In the genomic region with DNA sequence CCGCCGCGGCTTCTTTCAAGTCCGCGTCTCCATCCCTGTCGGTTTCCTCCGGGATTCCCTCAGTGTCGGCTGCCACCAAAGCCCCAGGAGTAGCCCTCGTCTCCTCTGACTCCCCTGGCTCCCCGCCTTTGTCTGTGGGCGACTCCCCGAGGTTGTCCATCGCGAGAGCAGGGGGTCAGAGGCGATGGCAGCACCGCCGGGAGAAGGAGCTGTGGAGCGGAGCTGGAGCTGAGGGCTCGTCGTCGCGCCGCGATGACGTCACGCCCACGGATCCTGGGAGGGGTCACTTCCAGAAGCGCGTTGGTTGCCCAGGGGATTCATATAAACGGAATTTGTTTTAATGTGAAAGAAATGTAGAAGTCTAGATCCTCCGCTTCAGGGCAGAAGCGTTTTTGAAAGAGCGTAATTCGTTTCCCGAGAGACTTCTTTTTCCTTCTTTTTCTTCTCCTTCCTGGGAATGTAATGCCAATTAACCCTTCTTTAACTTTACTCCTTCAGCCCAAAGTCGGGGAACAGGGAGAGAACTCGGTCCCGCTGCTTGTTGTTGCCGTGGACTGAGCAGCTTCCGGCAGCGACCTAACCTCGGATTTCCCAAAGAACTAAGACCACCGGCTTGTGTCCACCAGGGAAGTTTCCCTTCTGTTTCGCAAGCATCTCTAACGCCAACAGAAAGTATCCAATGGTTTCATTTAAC, we compare ENCODE assay signal across 7 mouse cellular contexts. TPM values are rescaled to one million over a fixed set of nuclear protein-coding genes. Genes with fewer than 3 reads are reported as not detected.
DNase-seq lines count a peak whose midpoint lies in the region; ATAC-seq lines count a peak whose summit lies in the region.

No protein-coding gene starts in this region.

- H3K36me3 ChIP-seq in embryonic facial prominence, embryonic 10.5 days (replicated peaks) = peaks cover 30% of the 10 kb centered on the region
- peaks cover 36% of the 10 kb centered on the region for H3K36me3 ChIP-seq in limb, embryonic 10.5 days
- peaks cover 27% of the 10 kb centered on the region for H3K36me3 ChIP-seq in midbrain, embryonic 13.5 days

- WGBS in embryonic facial prominence, embryonic 10.5 days = under 1% methylated on average over 45 of the region's 45 CpGs
- under 1% methylated on average over 45 of the region's 45 CpGs for WGBS in limb, embryonic 10.5 days
- under 1% methylated on average over 45 of the region's 45 CpGs for WGBS in midbrain, embryonic 13.5 days

- H3K4me2 ChIP-seq in midbrain, embryonic 13.5 days (replicated peaks) = peak overlapping the region; percentile 93

- peak; percentile 78 for ATAC-seq in granulocyte monocyte progenitor cell, adult 5-6 weeks (replicated peaks; ENCODE audit: poor library complexity, severe bottlenecking)
- peak; percentile 57 for ATAC-seq in midbrain, embryonic 13.5 days

- H3K4me3 ChIP-seq in embryonic facial prominence, embryonic 10.5 days = peak overlapping the region; percentile 94
- H3K4me3 ChIP-seq in limb, embryonic 10.5 days = peak overlapping the region; percentile 93
- peak overlapping the region; percentile 94 for H3K4me3 ChIP-seq in midbrain, embryonic 13.5 days (replicated peaks)

- H3K9me3 ChIP-seq in embryonic facial prominence, embryonic 10.5 days = no peaks in the 10 kb centered on the region
- no peaks in the 10 kb centered on the region for H3K9me3 ChIP-seq in limb, embryonic 10.5 days (replicated peaks)
- H3K9me3 ChIP-seq in midbrain, embryonic 13.5 days = no peaks in the 10 kb centered on the region

- H3K27me3 ChIP-seq in embryonic facial prominence, embryonic 10.5 days (replicated peaks; ENCODE audit: low read depth, poor library complexity, severe bottlenecking) = no peaks in the 10 kb centered on the region
- no peaks in the 10 kb centered on the region for H3K27me3 ChIP-seq in limb, embryonic 10.5 days (ENCODE audit: low read depth, poor library complexity, severe bottlenecking)
- H3K27me3 ChIP-seq in midbrain, embryonic 13.5 days = no peaks in the 10 kb centered on the region

- H3K27ac ChIP-seq in embryonic facial prominence, embryonic 10.5 days (replicated peaks) = peak overlapping the region; percentile 88
- H3K27ac ChIP-seq in limb, embryonic 10.5 days = peak overlapping the region; percentile 91
- H3K27ac ChIP-seq in midbrain, embryonic 13.5 days = peak overlapping the region; percentile 68

- peak overlapping the region; percentile 90 for H3K9ac ChIP-seq in midbrain, embryonic 13.5 days (replicated peaks)

- DNase-seq in adrenal gland, postnatal 10 days = peak; percentile 98
- DNase-seq in embryonic facial prominence, embryonic 10.5 days (ENCODE audit: low spot score) = peak; percentile 94
- peak; percentile 91 for DNase-seq in kidney, adult 11 months
- peak; percentile 96 for DNase-seq in limb, embryonic 10.5 days (ENCODE audit: low spot score)
- peak; percentile 82 for DNase-seq in spleen, adult 12 weeks (ENCODE audit: low spot score)

- H3K4me1 ChIP-seq in embryonic facial prominence, embryonic 10.5 days = peaks cover 35% of the 10 kb centered on the region
- H3K4me1 ChIP-seq in limb, embryonic 10.5 days = peaks cover 31% of the 10 kb centered on the region
- peaks cover 47% of the 10 kb centered on the region for H3K4me1 ChIP-seq in midbrain, embryonic 13.5 days (replicated peaks)

RNA-seq across cellular contexts. Expression of a gene that starts 1.4 kb away (rescaled TPM):
- total RNA-seq in adrenal gland, postnatal 10 days (2021) = 10 to 100 TPM; 26.9 to 40.0 TPM
- 18.0 and 19.4 TPM in 2 replicates for polyA plus RNA-seq in embryonic facial prominence, embryonic 10.5 days (2016; fragmentation: Nextera tagmentation; extraction: Ambion mirVana)
- total RNA-seq in granulocyte monocyte progenitor cell, adult 5-6 weeks (2014; fragmentation: Nextera tagmentation) = 49.0 and 66.4 TPM in 2 replicates
- 31.9 and 34.9 TPM in 2 replicates for total RNA-seq in granulocyte monocyte progenitor cell, adult 5-6 weeks (2017)
- 13.3 and 15.5 TPM in 2 replicates for polyA plus RNA-seq in limb, embryonic 10.5 days (2016; fragmentation: Nextera tagmentation; extraction: Ambion mirVana)
- 67.3 and 70.5 TPM in 2 replicates for polyA plus RNA-seq in midbrain, embryonic 13.5 days (2015; fragmentation: Nextera tagmentation; extraction: Ambion mirVana)

RNA-seq across cellular contexts. Expression of a gene that starts 2.0 kb away (rescaled TPM):
- total RNA-seq in adrenal gland, postnatal 10 days (2021) = 10 to 100 TPM; 28.9 to 29.8 TPM
- polyA plus RNA-seq in embryonic facial prominence, embryonic 10.5 days (2016; fragmentation: Nextera tagmentation; extraction: Ambion mirVana) = 87.5 and 96.2 TPM in 2 replicates
- 39.9 and 46.9 TPM in 2 replicates for total RNA-seq in granulocyte monocyte progenitor cell, adult 5-6 weeks (2014; fragmentation: Nextera tagmentation)
- 35.7 and 44.0 TPM in 2 replicates for total RNA-seq in granulocyte monocyte progenitor cell, adult 5-6 weeks (2017)
- 92.8 and 93.9 TPM in 2 replicates for polyA plus RNA-seq in limb, embryonic 10.5 days (2016; fragmentation: Nextera tagmentation; extraction: Ambion mirVana)
- 86.0 and 87.8 TPM in 2 replicates for polyA plus RNA-seq in midbrain, embryonic 13.5 days (2015; fragmentation: Nextera tagmentation; extraction: Ambion mirVana)

RNA-seq across cellular contexts. Expression of a gene that starts 51.4 kb away (rescaled TPM):
- total RNA-seq in adrenal gland, postnatal 10 days (2021) = 10 to 100 TPM; 24.5 to 24.7 TPM
- 9.5 and 10.3 TPM in 2 replicates for polyA plus RNA-seq in embryonic facial prominence, embryonic 10.5 days (2016; fragmentation: Nextera tagmentation; extraction: Ambion mirVana)
- total RNA-seq in granulocyte monocyte progenitor cell, adult 5-6 weeks (2014; fragmentation: Nextera tagmentation) = 13.6 and 19.4 TPM in 2 replicates
- 6.7 and 6.9 TPM in 2 replicates for total RNA-seq in granulocyte monocyte progenitor cell, adult 5-6 weeks (2017)
- polyA plus RNA-seq in limb, embryonic 10.5 days (2016; fragmentation: Nextera tagmentation; extraction: Ambion mirVana) = 9.3 and 10.0 TPM in 2 replicates
- polyA plus RNA-seq in midbrain, embryonic 13.5 days (2015; fragmentation: Nextera tagmentation; extraction: Ambion mirVana) = 6.6 and 7.3 TPM in 2 replicates

Comparison
In these comparisons a context has a peak if more than half of its experiments do, and no peak if none do; other contexts are left out.
1. Peak in every context shown above with its lines: DNase-seq, ATAC-seq, H3K4me3 ChIP-seq and H3K27ac ChIP-seq.